Mouse (Mus musculus) C2C12 (cell line): ENCODE measurements at regions not wholly inside any gene's neighbourhood (a gene's known extent, or its start where the extent isn't known, plus 50 kb on each side); places are given as distances from the start of the nearest gene placed in this dataset.
A peak's percentile ranks its signal among the peaks of the same experiment; 100 is the strongest.
"Not testable (repeated sequence)": the region's sequence is repeated elsewhere in the genome, so short reads cannot be mapped to it uniquely, and the experiment has no call there.

Experiments
- H3K27me3 ChIP-seq: one replicate; pipeline ENCODE4 v1.6.1; 2011; ENCODE audit not compliant: control insufficient read depth, insufficient read depth, insufficient read length
- H3K36me3 ChIP-seq: one replicate; pipeline ENCODE4 v1.6.1; 2011; ENCODE audit not compliant: control insufficient read depth, insufficient read depth
- H3K4me3 ChIP-seq: one replicate; pipeline ENCODE4 v1.5.1; 2011; ENCODE audit warnings: mild to moderate bottlenecking, control low read depth; ENCODE audit not compliant: poor library complexity, insufficient read depth, severe bottlenecking
- H3K79me2 ChIP-seq: one replicate; pipeline ENCODE4 v1.6.1; 2011; ENCODE audit not compliant: control insufficient read depth, insufficient read depth
- H3K79me3 ChIP-seq: one replicate; pipeline ENCODE4 v1.6.1; 2011; ENCODE audit warnings: low read depth, control low read depth
- H3ac ChIP-seq: one replicate; pipeline ENCODE3; 2011; ENCODE audit warnings: low read depth; ENCODE audit not compliant: control insufficient read depth, insufficient read length
- CEBPB ChIP-seq: IDR thresholded peaks from one replicate; pipeline ENCODE4 v1.6.1; 2011; ENCODE audit warnings: low read depth, mild to moderate bottlenecking, control low read depth, moderate library complexity
- CTCF ChIP-seq: IDR thresholded peaks from one replicate; pipeline ENCODE4 v1.5.1; 2011; ENCODE audit not compliant: control insufficient read depth, insufficient read depth, insufficient read length
- FOSL1 ChIP-seq: IDR thresholded peaks from one replicate; pipeline ENCODE4 v1.8.0; 2011; ENCODE audit warnings: mild to moderate bottlenecking, low read length; ENCODE audit not compliant: poor library complexity, insufficient read depth, severe bottlenecking
- MAX ChIP-seq: IDR thresholded peaks from one replicate; pipeline ENCODE4 v1.6.1; 2011; ENCODE audit warnings: mild to moderate bottlenecking, control low read depth
- MYOD1 ChIP-seq: IDR thresholded peaks from one replicate; pipeline ENCODE4 v1.6.1; 2011; ENCODE audit warnings: low read depth; ENCODE audit not compliant: control insufficient read depth, insufficient read length
- MYOG ChIP-seq: IDR thresholded peaks from one replicate; pipeline ENCODE4 v1.6.1; 2011; ENCODE audit not compliant: control insufficient read depth, insufficient read length; ENCODE audit errors: extremely low read depth
- USF1 ChIP-seq: IDR thresholded peaks from one replicate; pipeline ENCODE4 v1.6.1; 2011; ENCODE audit warnings: low read depth, mild to moderate bottlenecking, control low read depth, moderate library complexity

DNA sequence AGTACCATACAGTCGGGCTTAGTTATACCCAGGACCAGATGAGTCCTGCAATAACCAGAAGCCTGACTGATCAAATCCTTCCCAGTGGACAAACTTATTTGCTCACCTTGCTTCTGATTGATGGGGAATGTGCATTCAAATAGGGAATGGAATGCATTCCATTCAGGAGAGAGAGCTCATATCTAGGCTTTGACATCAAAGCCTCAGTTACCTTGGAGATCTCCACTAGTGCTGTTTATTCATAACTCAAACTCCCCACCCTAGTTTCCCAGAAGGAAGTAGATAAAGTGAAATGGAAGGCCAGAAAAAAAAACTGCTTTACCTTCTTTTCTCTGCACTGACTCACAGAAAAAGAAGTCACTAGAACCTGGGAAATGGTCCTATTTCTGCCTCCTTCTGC lies 608.9 kb upstream of the Ndn start:
- H3K36me3 ChIP-seq, result no peaks in the 10 kb centered on the region
- H3K4me3 ChIP-seq, result no peak overlapping the region
- no peak overlapping the region for H3ac ChIP-seq
- H3K79me2 ChIP-seq, result no peaks in the 10 kb centered on the region
- H3K79me3 ChIP-seq, result no peaks in the 10 kb centered on the region
- no peak for TF ChIP-seq MYOG
- no peak for TF ChIP-seq MYOD1
- no peak for TF ChIP-seq FOSL1
- no peak for TF ChIP-seq CTCF
- no peak for TF ChIP-seq MAX
- TF ChIP-seq CEBPB, result no peak
- no peak for TF ChIP-seq USF1
- H3K27me3 ChIP-seq, result no peaks in the 10 kb centered on the region

DNA sequence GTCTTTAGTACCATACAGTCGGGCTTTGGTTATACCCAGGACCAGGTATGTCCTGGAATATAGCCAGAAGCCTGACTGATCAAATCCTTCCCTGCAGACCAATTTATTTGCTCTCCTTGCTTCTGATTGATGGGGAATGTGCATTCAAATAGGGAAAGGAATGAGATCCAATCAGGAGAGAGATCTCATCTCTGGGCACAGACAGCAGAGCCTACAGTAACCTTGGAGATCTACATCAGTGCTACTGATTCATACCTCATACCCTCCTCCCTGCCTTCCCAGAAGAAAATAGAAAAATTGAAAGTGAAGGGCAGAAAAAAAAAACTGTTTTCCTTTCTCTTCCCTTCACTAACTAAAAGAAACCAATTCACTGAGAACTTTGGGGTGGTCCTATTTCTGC lies 607.0 kb upstream of the Ndn start:
- H3K4me3 ChIP-seq, H3K27me3 ChIP-seq, H3ac ChIP-seq, H3K79me3 ChIP-seq, H3K79me2 ChIP-seq, H3K36me3 ChIP-seq: not testable (repeated sequence)

DNA sequence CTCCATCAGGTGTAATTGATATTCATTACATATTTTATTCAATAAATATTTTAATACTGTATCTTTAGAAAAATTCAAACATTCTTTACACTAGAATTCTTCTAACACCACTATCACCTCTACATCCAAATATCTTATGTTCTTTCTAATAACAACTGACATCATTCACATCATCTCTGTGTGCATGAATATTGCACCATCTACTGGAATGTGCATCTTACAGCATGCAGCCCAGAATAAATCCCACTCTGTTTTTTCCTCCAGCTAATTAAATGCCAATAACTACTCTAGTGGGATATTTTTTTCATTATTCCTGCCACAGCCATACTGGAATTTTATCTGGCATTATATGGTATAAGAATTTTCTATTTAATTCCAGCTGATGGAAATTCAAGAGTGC lies 576.5 kb upstream of the Ndn start:
- Histone ChIP-seq H3K27me3 (no peaks in the 10 kb centered on the region), H3K79me2 (no peaks in the 10 kb centered on the region), H3K79me3 (no peaks in the 10 kb centered on the region), H3K36me3 (no peaks in the 10 kb centered on the region), H3K4me3 (no peak overlapping the region), H3ac (no peak overlapping the region)
- TF ChIP-seq FOSL1, result no peak
- TF ChIP-seq CTCF, result peak; percentile 9

DNA sequence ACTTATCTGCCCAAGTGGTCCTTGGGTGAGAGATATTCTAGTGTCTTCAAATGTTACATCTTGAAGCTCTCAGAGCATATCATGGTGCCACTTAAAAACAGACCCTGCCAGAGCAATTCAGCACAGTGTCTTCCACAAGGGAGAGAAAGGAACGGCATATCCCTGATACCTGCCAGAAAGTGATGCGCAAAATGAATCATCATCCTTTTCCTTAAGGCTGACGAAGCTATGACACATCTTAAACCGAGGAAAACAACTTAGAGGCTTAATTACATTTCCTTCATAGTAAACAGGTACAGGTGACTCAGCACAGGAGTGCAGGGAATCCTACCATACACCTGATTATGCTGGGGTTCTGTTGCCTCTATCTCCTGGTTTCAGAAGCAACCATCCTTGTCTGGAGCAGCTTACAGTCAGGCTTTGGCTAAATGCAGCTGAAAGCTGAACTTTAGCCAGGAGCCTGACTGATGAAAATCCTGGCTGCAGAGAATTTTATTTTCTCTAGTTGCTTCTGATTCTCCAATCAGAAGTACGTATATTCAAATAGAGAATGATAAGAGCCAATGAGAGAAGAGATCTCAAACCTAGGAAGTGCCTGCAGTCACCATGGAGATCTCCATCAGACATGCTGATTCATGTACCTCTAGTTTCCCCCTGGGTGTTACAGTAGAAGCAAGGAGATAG lies 556.1 kb upstream of the Ndn start:
- Histone ChIP-seq H3K79me3 (no peaks in the 10 kb centered on the region), H3ac (no peak overlapping the region), H3K79me2 (no peaks in the 10 kb centered on the region), H3K27me3 (no peaks in the 10 kb centered on the region), H3K36me3 (no peaks in the 10 kb centered on the region), H3K4me3 (no peak overlapping the region)
- TF ChIP-seq MYOG (no peak), MYOD1 (no peak), CEBPB (no peak)

DNA sequence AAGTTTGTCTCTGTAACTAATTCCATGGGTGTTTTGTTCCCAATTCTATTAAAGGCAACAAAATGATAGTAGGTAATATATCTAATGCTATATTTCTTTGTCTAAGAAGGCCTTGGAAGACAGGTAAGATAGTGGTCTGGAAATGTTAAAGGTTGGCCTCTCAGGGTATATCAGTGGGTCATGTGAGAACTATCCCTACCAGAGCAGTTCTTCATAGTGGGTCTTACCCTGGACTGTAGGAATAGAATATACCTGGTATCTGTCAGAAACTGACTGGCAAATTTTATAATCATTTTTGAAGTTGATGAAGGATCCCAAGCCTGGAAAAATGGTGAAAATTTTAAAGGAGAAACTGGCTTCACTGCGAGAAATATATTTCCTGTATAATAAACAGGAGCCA lies 509.5 kb upstream of the Ndn start:
- no peaks in the 10 kb centered on the region for H3K79me3 ChIP-seq
- H3K36me3 ChIP-seq, result no peaks in the 10 kb centered on the region
- no peaks in the 10 kb centered on the region for H3K27me3 ChIP-seq
- TF ChIP-seq MYOD1 (no peak), MAX (no peak), USF1 (no peak), MYOG (no peak), CTCF (no peak), FOSL1 (no peak), CEBPB (no peak)
- H3ac ChIP-seq, result no peak overlapping the region
- no peaks in the 10 kb centered on the region for H3K79me2 ChIP-seq
- H3K4me3 ChIP-seq, result no peak overlapping the region

DNA sequence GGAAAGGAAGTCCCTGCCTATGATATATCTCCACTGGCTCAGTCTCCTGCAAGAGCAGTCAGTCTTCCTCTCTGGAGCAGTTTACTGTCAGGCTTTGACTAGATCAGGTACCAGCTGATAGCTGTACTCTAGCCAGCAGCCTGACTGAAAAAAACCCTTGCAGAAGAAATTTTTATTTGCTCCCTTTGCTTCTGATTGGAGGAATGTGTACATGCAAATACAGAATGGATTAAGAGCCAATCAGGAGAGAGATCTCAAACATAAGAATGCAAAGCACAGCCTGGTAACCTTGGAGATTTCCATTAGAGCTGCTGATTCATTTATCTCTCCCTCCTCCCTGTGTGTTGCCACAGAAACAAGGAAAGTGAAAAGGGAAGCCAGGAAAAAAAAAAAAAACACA lies 509.1 kb upstream of the Ndn start:
- TF ChIP-seq CEBPB, result no peak
- no peak for TF ChIP-seq MYOD1
- TF ChIP-seq MAX, result no peak
- TF ChIP-seq CTCF, result no peak
- no peak for TF ChIP-seq USF1
- no peak for TF ChIP-seq MYOG
- no peak for TF ChIP-seq FOSL1
- no peaks in the 10 kb centered on the region for H3K79me2 ChIP-seq
- H3K4me3 ChIP-seq, result no peak overlapping the region
- H3ac ChIP-seq, result no peak overlapping the region
- H3K79me3 ChIP-seq, result no peaks in the 10 kb centered on the region
- H3K27me3 ChIP-seq, result no peaks in the 10 kb centered on the region
- no peaks in the 10 kb centered on the region for H3K36me3 ChIP-seq

DNA sequence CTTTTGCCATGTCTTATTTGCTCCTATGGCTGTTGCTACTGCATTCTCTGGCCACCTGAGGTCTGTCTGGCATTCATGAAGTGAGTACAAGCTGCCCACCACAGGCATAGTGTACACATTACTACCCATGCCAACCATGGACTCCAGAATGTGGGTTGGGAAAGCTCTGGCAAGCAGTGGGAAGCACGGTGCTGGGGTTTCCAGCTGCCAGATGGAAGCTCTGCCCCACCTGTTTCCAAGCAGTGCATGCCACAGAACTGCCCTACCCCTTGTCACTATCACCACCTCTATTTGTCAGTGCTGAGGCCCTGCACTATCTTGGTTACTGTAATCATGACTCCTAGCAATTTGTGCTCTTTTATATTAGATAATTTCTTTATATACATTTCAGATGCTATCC lies 494.4 kb upstream of the Ndn start:
- Histone ChIP-seq H3K79me3 (no peaks in the 10 kb centered on the region), H3K4me3 (no peak overlapping the region), H3K36me3 (no peaks in the 10 kb centered on the region), H3ac (no peak overlapping the region), H3K79me2 (no peaks in the 10 kb centered on the region), H3K27me3 (no peaks in the 10 kb centered on the region)
- TF ChIP-seq CEBPB (no peak), FOSL1 (no peak), MAX (no peak), CTCF (no peak), USF1 (no peak)
